Mouse (Mus musculus): ENCODE results near the gene Cfd. TPM values are rescaled to one million over a fixed set of nuclear protein-coding genes. Genes with fewer than 3 reads are reported as not detected.
A peak's percentile ranks its signal among the peaks of the same experiment; 100 is the strongest.
"Not testable (repeated sequence)": the region's sequence is repeated elsewhere in the genome, so short reads cannot be mapped to it uniquely, and the experiment has no call there.

Cfd gene
- polyA plus RNA-seq, 1 experiment, result 0.40 TPM

DNA sequence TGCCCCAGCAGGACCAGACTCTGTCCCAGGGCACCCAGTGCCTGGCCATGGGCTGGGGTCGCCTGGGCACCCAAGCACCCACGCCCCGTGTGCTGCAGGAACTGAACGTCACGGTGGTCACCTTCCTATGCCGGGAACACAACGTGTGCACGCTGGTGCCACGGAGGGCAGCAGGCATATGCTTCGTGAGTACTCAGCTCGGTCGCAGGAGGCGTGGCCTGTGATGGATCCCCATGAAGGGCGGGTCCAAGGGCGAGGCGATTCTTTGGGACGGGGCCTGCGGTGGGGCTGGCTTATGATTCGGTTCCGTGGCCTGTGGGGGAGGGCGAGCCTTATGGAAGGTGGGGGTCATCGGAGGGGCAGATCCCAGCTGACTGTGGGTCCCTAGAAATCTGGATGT, 8.7 kb upstream of the Cfd start:
- no peak overlapping the region for H3K27ac ChIP-seq (ENCODE audit: insufficient read depth, low read length)
- no peak for TF ChIP-seq CTCF (IDR thresholded peaks at IDR 0.05; ENCODE audit: extremely low read depth, insufficient read depth, low read length)
- no peak for TF ChIP-seq POLR2A (IDR thresholded peaks at IDR 0.05; ENCODE audit: extremely low read depth, insufficient read depth, low read length)
- no peaks in the 10 kb centered on the region for H3K4me1 ChIP-seq (ENCODE audit: control insufficient read depth, insufficient read depth, low read length)
- H3K4me3 ChIP-seq (ENCODE audit: insufficient read depth, low read length), result no peak overlapping the region

DNA sequence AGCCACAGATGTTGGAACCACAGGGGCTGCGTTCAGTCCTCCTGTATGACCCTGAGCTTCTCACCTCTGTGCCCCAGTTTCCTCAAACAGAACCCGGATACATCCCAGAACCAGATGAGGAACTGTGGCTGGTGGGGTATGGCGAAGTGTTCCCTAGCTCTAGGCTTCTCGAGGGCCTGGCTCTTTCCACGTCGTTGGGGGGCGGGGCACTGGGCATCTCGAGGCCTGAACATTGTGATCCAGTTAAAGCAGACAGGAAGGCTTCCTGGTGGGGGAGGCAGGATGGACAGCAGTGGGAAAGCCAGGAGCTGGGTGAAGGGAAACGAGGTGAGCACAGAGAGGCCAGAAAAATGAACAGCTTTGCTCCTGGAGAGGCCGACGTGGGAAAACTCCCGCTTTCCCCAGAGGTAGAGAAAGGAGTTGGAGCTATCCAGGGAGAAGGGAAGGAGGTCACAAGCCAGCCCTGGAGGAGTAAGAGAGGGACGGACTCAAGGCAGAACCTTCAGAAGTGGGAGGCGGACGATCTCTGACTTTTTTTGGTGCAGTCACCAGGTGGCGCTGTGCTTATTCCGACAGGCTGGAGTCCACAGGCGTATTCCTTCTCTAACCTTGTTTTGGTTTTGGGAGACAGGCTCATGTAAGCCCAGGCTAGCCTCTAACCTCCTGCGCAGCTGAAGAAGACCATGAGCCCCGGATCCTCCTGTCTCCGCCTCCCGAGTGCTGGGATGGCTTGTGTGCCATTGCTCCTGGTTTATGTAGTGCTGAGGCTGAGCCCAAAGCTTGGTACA, 7.2 kb upstream of the Cfd start:
- H3K27ac ChIP-seq (ENCODE audit: insufficient read depth, low read length), result no peak overlapping the region
- no peaks in the 10 kb centered on the region for H3K4me1 ChIP-seq (ENCODE audit: control insufficient read depth, insufficient read depth, low read length)
- no peak for TF ChIP-seq POLR2A (IDR thresholded peaks at IDR 0.05; ENCODE audit: extremely low read depth, insufficient read depth, low read length)
- peak; percentile 85 for TF ChIP-seq CTCF (IDR thresholded peaks at IDR 0.05; ENCODE audit: extremely low read depth, insufficient read depth, low read length)
- no peak overlapping the region for H3K4me3 ChIP-seq (ENCODE audit: insufficient read depth, low read length)

- TF ChIP-seq CTCF (IDR thresholded peaks at IDR 0.05; ENCODE audit: extremely low read depth, insufficient read depth, low read length) (no peak), POLR2A (IDR thresholded peaks at IDR 0.05; ENCODE audit: extremely low read depth, insufficient read depth, low read length) (no peak)
- Histone ChIP-seq H3K4me1 (ENCODE audit: control insufficient read depth, insufficient read depth, low read length) (no peaks in the 10 kb centered on the region), H3K27ac (ENCODE audit: insufficient read depth, low read length) (no peak overlapping the region), H3K4me3 (ENCODE audit: insufficient read depth, low read length) (no peak overlapping the region)
Measured at GRCm38 (mm10) chr10:79884446-79884845, 6.2 kb upstream of the Cfd start.

DNA sequence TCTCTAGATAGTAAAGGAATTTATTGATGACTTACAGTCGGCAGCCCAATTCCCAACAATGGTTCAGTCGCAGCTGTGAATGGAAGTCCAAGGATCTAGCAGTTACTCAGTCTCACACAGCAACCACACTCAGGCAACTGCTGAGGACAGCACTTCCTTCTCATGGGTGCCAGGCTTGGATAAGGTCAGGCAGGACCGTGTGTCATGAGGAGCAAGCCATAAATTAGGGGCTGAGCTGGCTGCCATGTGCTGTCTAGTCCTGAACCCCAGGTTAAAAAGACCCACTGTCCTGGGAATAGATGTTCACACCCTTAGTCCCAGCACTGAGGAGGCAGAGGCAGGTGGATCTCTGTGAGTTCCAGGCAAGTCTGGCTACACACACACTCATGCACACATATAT, 5.7 kb upstream of the Cfd start:
- H3K4me3 ChIP-seq (ENCODE audit: insufficient read depth, low read length); H3K4me1 ChIP-seq (ENCODE audit: control insufficient read depth, insufficient read depth, low read length): not testable (repeated sequence)

GRCm38 (mm10) chr10:79886054-79886453, 4.6 kb upstream of the Cfd start, which contains the start of gene Elane:
Gene Elane, plus strand, starts transcription at chr10:79886247.
- Histone ChIP-seq H3K27ac (ENCODE audit: insufficient read depth, low read length) (no peak within 1 kb of the TSS), H3K4me1 (ENCODE audit: control insufficient read depth, insufficient read depth, low read length) (no peaks in the 10 kb centered on the region), H3K4me3 (ENCODE audit: insufficient read depth, low read length) (no peak within 1 kb of the TSS)
- TF ChIP-seq POLR2A (IDR thresholded peaks at IDR 0.05; ENCODE audit: extremely low read depth, insufficient read depth, low read length) (no peak), CTCF (IDR thresholded peaks at IDR 0.05; ENCODE audit: extremely low read depth, insufficient read depth, low read length) (no peak)

More for the DNA sequence above, 5.7 kb upstream of the Cfd start:
- not testable (repeated sequence) for H3K27ac ChIP-seq (ENCODE audit: insufficient read depth, low read length)

GRCm38 (mm10) chr10:79886611-79887010, 4.0 kb upstream of the Cfd start:
- H3K4me3 ChIP-seq (ENCODE audit: insufficient read depth, low read length), result no peak overlapping the region
- TF ChIP-seq CTCF (IDR thresholded peaks at IDR 0.05; ENCODE audit: extremely low read depth, insufficient read depth, low read length) (no peak), POLR2A (IDR thresholded peaks at IDR 0.05; ENCODE audit: extremely low read depth, insufficient read depth, low read length) (no peak)
- H3K4me1 ChIP-seq (ENCODE audit: control insufficient read depth, insufficient read depth, low read length), result no peaks in the 10 kb centered on the region
- H3K27ac ChIP-seq (ENCODE audit: insufficient read depth, low read length), result no peak overlapping the region

GRCm38 (mm10) chr10:79889386-79889785, 1.3 kb upstream of the Cfd start:
- TF ChIP-seq CTCF (IDR thresholded peaks at IDR 0.05; ENCODE audit: extremely low read depth, insufficient read depth, low read length) (no peak), POLR2A (IDR thresholded peaks at IDR 0.05; ENCODE audit: extremely low read depth, insufficient read depth, low read length) (no peak)
- Histone ChIP-seq H3K27ac (ENCODE audit: insufficient read depth, low read length) (no peak overlapping the region), H3K4me1 (ENCODE audit: control insufficient read depth, insufficient read depth, low read length) (no peaks in the 10 kb centered on the region), H3K4me3 (ENCODE audit: insufficient read depth, low read length) (no peak overlapping the region)

GRCm38 (mm10) chr10:79892451-79893118, 1.9 kb downstream of the Cfd start:
- not testable (repeated sequence) for H3K27ac ChIP-seq (ENCODE audit: insufficient read depth, low read length); H3K4me1 ChIP-seq (ENCODE audit: control insufficient read depth, insufficient read depth, low read length); H3K4me3 ChIP-seq (ENCODE audit: insufficient read depth, low read length)
- peak; percentile 66 for TF ChIP-seq CTCF (IDR thresholded peaks at IDR 0.05; ENCODE audit: extremely low read depth, insufficient read depth, low read length)

- Histone ChIP-seq H3K4me3 (ENCODE audit: insufficient read depth, low read length) (no peak overlapping the region), H3K4me1 (ENCODE audit: control insufficient read depth, insufficient read depth, low read length) (no peaks in the 10 kb centered on the region), H3K27ac (ENCODE audit: insufficient read depth, low read length) (no peak overlapping the region)
- TF ChIP-seq POLR2A (IDR thresholded peaks at IDR 0.05; ENCODE audit: extremely low read depth, insufficient read depth, low read length) (no peak), CTCF (IDR thresholded peaks at IDR 0.05; ENCODE audit: extremely low read depth, insufficient read depth, low read length) (no peak)
Measured at GRCm38 (mm10) chr10:79896306-79896705, 5.7 kb downstream of the Cfd start.

DNA sequence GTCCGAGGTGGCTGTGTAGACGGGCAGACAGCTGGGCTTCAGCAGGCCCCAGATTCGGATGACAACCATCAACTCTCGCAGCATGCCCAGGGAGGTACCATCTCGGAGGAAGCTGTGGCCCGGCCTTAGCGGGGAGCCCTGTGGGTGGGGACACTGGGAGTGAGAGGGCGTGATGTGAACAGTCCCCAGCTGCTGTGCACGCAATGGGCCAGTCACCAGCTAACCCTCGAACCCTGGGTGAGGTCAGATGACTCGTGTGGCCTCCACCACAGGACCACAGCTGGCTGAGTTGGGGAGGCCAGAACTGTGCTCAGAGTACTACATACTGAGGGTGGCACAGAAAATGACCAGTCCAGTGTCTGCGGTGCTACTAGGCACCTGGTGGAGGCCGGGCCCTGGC, 6.2 kb downstream of the Cfd start:
- Histone ChIP-seq H3K27ac (ENCODE audit: insufficient read depth, low read length) (no peak overlapping the region), H3K4me3 (ENCODE audit: insufficient read depth, low read length) (no peak overlapping the region)
- TF ChIP-seq CTCF (IDR thresholded peaks at IDR 0.05; ENCODE audit: extremely low read depth, insufficient read depth, low read length) (no peak), POLR2A (IDR thresholded peaks at IDR 0.05; ENCODE audit: extremely low read depth, insufficient read depth, low read length) (no peak)

More for the DNA sequence above, 6.2 kb downstream of the Cfd start:
- H3K4me1 ChIP-seq (ENCODE audit: control insufficient read depth, insufficient read depth, low read length), result no peaks in the 10 kb centered on the region

All from cortical plate, adult 2 months (tissue).